13 mouse cellular contexts compared by ENCODE assay signal in the genomic region with DNA sequence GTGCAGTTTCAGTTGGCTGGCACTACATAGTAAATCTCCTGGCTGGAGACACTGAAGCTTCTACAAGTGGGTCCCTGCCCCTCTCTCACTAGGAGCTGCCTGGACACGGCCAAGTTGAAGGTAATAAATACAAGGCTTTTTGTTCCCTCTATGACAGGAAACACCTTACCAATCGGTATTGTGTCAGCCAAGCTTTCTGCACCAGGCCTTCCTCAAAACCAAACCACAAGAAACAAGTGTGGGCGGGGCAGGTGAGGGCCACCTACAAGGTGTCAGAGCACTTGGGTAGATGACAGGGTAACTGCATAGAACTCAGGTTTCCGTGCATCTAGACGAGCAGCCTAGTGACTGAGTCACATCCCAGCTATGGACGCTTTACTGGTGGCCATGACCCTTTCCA. TPM values are rescaled to one million over a fixed set of nuclear protein-coding genes. Genes with fewer than 3 reads are reported as not detected.
DNase-seq lines count a peak whose midpoint lies in the region; ATAC-seq and TF ChIP-seq lines count a peak whose summit lies in the region.
"Had no signal": no experiment of that assay in that cellular context is flagged by ENCODE, and none has a peak within 500 bp of the region (broad histone marks: within the 10 kb centered on the region; RNA-seq: fewer than 3 reads in every experiment).

No protein-coding gene starts in this region.

- H3K27me3 ChIP-seq in heart, embryonic 16.5 days (ENCODE audit: control insufficient read depth, insufficient read depth, low read length): no peaks in the 10 kb centered on the region
- H3K27me3 ChIP-seq in heart, embryonic 12.5 days (replicated peaks): no peaks in the 10 kb centered on the region
- no peaks in the 10 kb centered on the region for H3K27me3 ChIP-seq in liver, postnatal 0 days (ENCODE audit: insufficient read depth, low read length)
- no peaks in the 10 kb centered on the region for H3K27me3 ChIP-seq in kidney, adult 2 months (replicated peaks; ENCODE audit: control insufficient read depth, insufficient read depth, low read length)
- H3K27me3 ChIP-seq: hindbrain, embryonic 12.5 days had no signal

- TF ChIP-seq EP300 in liver, postnatal 0 days (IDR thresholded peaks at IDR 0.05; ENCODE audit: low read depth): peak; percentile 23; the same call in 1 of the 2 replicates

- peak; percentile 91 for DNase-seq in CD4-positive, CD25-positive, alpha-beta regulatory T cell, adult 2 months (ENCODE audit: low read depth, low spot score)
- peak; percentile 61 for DNase-seq in liver, postnatal 0 days
- DNase-seq in spleen, postnatal 14 days (ENCODE audit: low spot score in 2 of 2): peak; percentile 37 to 56
- DNase-seq in kidney, adult 2 months: no peak
- DNase-seq in layer of hippocampus, postnatal 14 days (ENCODE audit: low spot score in 2 of 2): no peak
- no peak for DNase-seq in right cerebral cortex, adult 18-20 months
- DNase-seq: cerebellum, adult 11 months; gastrocnemius, postnatal 14 days; kidney, postnatal 14 days; midbrain, embryonic 14.5 days had no signal

- no peak overlapping the region for H3K4me2 ChIP-seq in heart, embryonic 16.5 days (ENCODE audit: low read depth, low read length)
- H3K4me2 ChIP-seq in heart, embryonic 12.5 days: no peak overlapping the region
- H3K4me2 ChIP-seq in liver, postnatal 0 days (ENCODE audit: low read depth, low read length): no peak overlapping the region
- H3K4me2 ChIP-seq: hindbrain, embryonic 12.5 days had no signal

- WGBS in heart, embryonic 16.5 days: 73% methylated on average over 6 of the region's 6 CpGs
- WGBS in heart, embryonic 12.5 days: 87% methylated on average over 6 of the region's 6 CpGs
- 49% methylated on average over 6 of the region's 6 CpGs for WGBS in liver, postnatal 0 days (ENCODE audit: insufficient replicate concordance)
- 74% methylated on average over 6 of the region's 6 CpGs for WGBS in kidney, adult 2 months

- no peak overlapping the region for H3K9ac ChIP-seq in heart, embryonic 16.5 days (ENCODE audit: low read length)
- H3K9ac ChIP-seq in heart, embryonic 12.5 days: no peak overlapping the region
- H3K9ac ChIP-seq in liver, postnatal 0 days (replicated peaks): no peak overlapping the region
- H3K9ac ChIP-seq: hindbrain, embryonic 12.5 days had no signal

- no peak for TF ChIP-seq CTCF in liver, postnatal 0 days (IDR thresholded peaks at IDR 0.05; ENCODE audit: low read depth)
- TF ChIP-seq CTCF in kidney, adult 2 months (conservative IDR thresholded peaks at IDR 0.05; ENCODE audit: insufficient read depth, insufficient read length, low read depth, low read length): no peak

- peak overlapping the region; percentile 27; the same call in 1 of the 2 replicates for H3K27ac ChIP-seq in heart, embryonic 16.5 days (ENCODE audit: low read length)
- H3K27ac ChIP-seq in heart, embryonic 12.5 days (ENCODE audit: poor library complexity, severe bottlenecking): no peak overlapping the region
- peak overlapping the region; percentile 53 for H3K27ac ChIP-seq in liver, postnatal 0 days (ENCODE audit: low read depth)
- no peak overlapping the region for H3K27ac ChIP-seq in kidney, adult 2 months (ENCODE audit: insufficient read depth, low read depth, low read length)

- peaks cover 58% of the 10 kb centered on the region for H3K36me3 ChIP-seq in heart, embryonic 16.5 days (ENCODE audit: control insufficient read depth, insufficient read depth)
- peaks cover 64% of the 10 kb centered on the region for H3K36me3 ChIP-seq in heart, embryonic 12.5 days
- peaks cover 52% of the 10 kb centered on the region for H3K36me3 ChIP-seq in liver, postnatal 0 days (replicated peaks; ENCODE audit: insufficient read depth, low read length)
- H3K36me3 ChIP-seq in kidney, adult 2 months (ENCODE audit: control insufficient read depth, insufficient read depth, low read length): peaks cover 3% of the 10 kb centered on the region; the same call in 1 of the 2 replicates

- H3K4me1 ChIP-seq in heart, embryonic 16.5 days (ENCODE audit: control insufficient read depth, insufficient read depth, low read length): peaks cover 39% of the 10 kb centered on the region
- peaks cover 49% of the 10 kb centered on the region for H3K4me1 ChIP-seq in heart, embryonic 12.5 days (replicated peaks)
- peaks cover 48% of the 10 kb centered on the region for H3K4me1 ChIP-seq in liver, postnatal 0 days (ENCODE audit: insufficient read depth)
- no peaks in the 10 kb centered on the region for H3K4me1 ChIP-seq in kidney, adult 2 months (ENCODE audit: control insufficient read depth, insufficient read depth, low read length)

- TF ChIP-seq POLR2A in kidney, adult 2 months (IDR thresholded peaks at IDR 0.05; ENCODE audit: low read depth, low read length): no peak

- H3K9me3 ChIP-seq in heart, embryonic 16.5 days (replicated peaks; ENCODE audit: control insufficient read depth, low read length): no peaks in the 10 kb centered on the region
- no peaks in the 10 kb centered on the region for H3K9me3 ChIP-seq in heart, embryonic 12.5 days (replicated peaks)
- no peaks in the 10 kb centered on the region for H3K9me3 ChIP-seq in liver, postnatal 0 days (ENCODE audit: low read length)
- H3K9me3 ChIP-seq: hindbrain, embryonic 12.5 days had no signal

- no peak for ATAC-seq in heart, embryonic 16.5 days (replicated peaks; ENCODE audit: extremely low read depth, insufficient read depth, low FRiP score)
- no peak for ATAC-seq in heart, embryonic 12.5 days (ENCODE audit: insufficient number of reproducible peaks, low FRiP score)
- peak; percentile 8; the same call in 1 of the 2 replicates for ATAC-seq in liver, postnatal 0 days

- no peak overlapping the region for H3K4me3 ChIP-seq in heart, embryonic 16.5 days (ENCODE audit: low read length)
- no peak overlapping the region for H3K4me3 ChIP-seq in heart, embryonic 12.5 days
- H3K4me3 ChIP-seq in liver, postnatal 0 days (ENCODE audit: low read depth, low read length): no peak overlapping the region
- H3K4me3 ChIP-seq in kidney, adult 2 months (ENCODE audit: insufficient read depth, low read depth, low read length): no peak overlapping the region
- H3K4me3 ChIP-seq: hindbrain, embryonic 12.5 days had no signal

RNA-seq across cellular contexts. Expression of gene Ncf1, which starts 7.4 kb away (rescaled TPM):
- 3.0 and 3.5 TPM in 2 replicates for polyA plus RNA-seq in heart, embryonic 16.5 days (2015; fragmentation: Nextera tagmentation; extraction: Ambion mirVana)
- polyA plus RNA-seq in heart, embryonic 12.5 days (2016; fragmentation: Nextera tagmentation; extraction: Ambion mirVana): 2.0 and 2.2 TPM in 2 replicates
- 24.4 and 26.0 TPM in 2 replicates for polyA plus RNA-seq in liver, postnatal 0 days (2015; fragmentation: Nextera tagmentation; extraction: Ambion mirVana)
- polyA plus RNA-seq in kidney, adult 2 months (2012; rRNA removed): 2.6 and 6.7 TPM in 2 replicates
- 1 to 10 TPM; 8.2 to 9.1 TPM for total RNA-seq in layer of hippocampus, postnatal 14 days (2021)

RNA-seq across cellular contexts. Expression of gene Gtf2ird2, which starts 53.0 kb away (rescaled TPM):
- 5.0 and 6.7 TPM in 2 replicates for polyA plus RNA-seq in heart, embryonic 16.5 days (2015; fragmentation: Nextera tagmentation; extraction: Ambion mirVana)
- 6.5 and 6.9 TPM in 2 replicates for polyA plus RNA-seq in heart, embryonic 12.5 days (2016; fragmentation: Nextera tagmentation; extraction: Ambion mirVana)
- 1.8 and 2.1 TPM in 2 replicates for polyA plus RNA-seq in liver, postnatal 0 days (2015; fragmentation: Nextera tagmentation; extraction: Ambion mirVana)
- polyA plus RNA-seq in kidney, adult 2 months (2012; rRNA removed): 5.6 and 5.7 TPM in 2 replicates
- 10 to 100 TPM; 13.1 to 17.9 TPM for total RNA-seq in layer of hippocampus, postnatal 14 days (2021)

Comparison
In these comparisons a context has a peak if more than half of its experiments do, and no peak if none do; other contexts are left out.
1. H3K27ac ChIP-seq: peak in heart, embryonic 16.5 days (single experiment) and liver, postnatal 0 days (single experiment); none in heart, embryonic 12.5 days (single experiment) and kidney, adult 2 months (single experiment).
2. DNase-seq: peak in CD4-positive, CD25-positive, alpha-beta regulatory T cell, adult 2 months (single experiment), liver, postnatal 0 days (single experiment) and spleen, postnatal 14 days (2 of 2); none in kidney, adult 2 months (single experiment), layer of hippocampus, postnatal 14 days (0 of 2) and right cerebral cortex, adult 18-20 months (single experiment).